Mouse (Mus musculus): ENCODE data around the gene Pafah1b3. TPM values are rescaled to one million over a fixed set of nuclear protein-coding genes. Genes with fewer than 3 reads are reported as not detected.

Pafah1b3 gene
- polyA plus RNA-seq, 1 experiment from 2014 or later = 590 TPM

Other genes starting within 250 kb of the Pafah1b3 start
- gene Grik5, start 225.6 kb downstream of the Pafah1b3 start, polyA plus RNA-seq (2014; fragmentation: Nextera tagmentation; extraction: Ambion mirVana) = 22.2 and 28.1 TPM in 2 replicates
- 24.6 and 27.3 TPM in 2 replicates for gene Zfp574, start 225.4 kb downstream of the Pafah1b3 start, polyA plus RNA-seq (2014; fragmentation: Nextera tagmentation; extraction: Ambion mirVana)
- gene Pou2f2, start 118.3 kb downstream of the Pafah1b3 start, polyA plus RNA-seq (2014; fragmentation: Nextera tagmentation; extraction: Ambion mirVana) = 27.5 and 33.6 TPM in 2 replicates
- gene Dedd2, start 77.4 kb downstream of the Pafah1b3 start, polyA plus RNA-seq (2014; fragmentation: Nextera tagmentation; extraction: Ambion mirVana) = 14.9 and 15.3 TPM in 2 replicates
- 1.7 and 2.8 TPM in 2 replicates for gene Zfp526, start 76.6 kb downstream of the Pafah1b3 start, polyA plus RNA-seq (2014; fragmentation: Nextera tagmentation; extraction: Ambion mirVana)
- 21.5 and 25.1 TPM in 2 replicates for gene Gsk3a, start 60.1 kb downstream of the Pafah1b3 start, polyA plus RNA-seq (2014; fragmentation: Nextera tagmentation; extraction: Ambion mirVana)
- gene Erf, start 47.2 kb downstream of the Pafah1b3 start, polyA plus RNA-seq (2014; fragmentation: Nextera tagmentation; extraction: Ambion mirVana) = 4.5 and 4.8 TPM in 2 replicates
- 43.3 and 46.6 TPM in 2 replicates for gene Cic, start 30.3 kb downstream of the Pafah1b3 start, polyA plus RNA-seq (2014; fragmentation: Nextera tagmentation; extraction: Ambion mirVana)
- gene Prr19, start 3.4 kb upstream of the Pafah1b3 start, polyA plus RNA-seq (2014; fragmentation: Nextera tagmentation; extraction: Ambion mirVana) = 2.7 and 4.3 TPM in 2 replicates
- 70.6 and 94.9 TPM in 2 replicates for gene Tmem145, start 8.1 kb upstream of the Pafah1b3 start, polyA plus RNA-seq (2014; fragmentation: Nextera tagmentation; extraction: Ambion mirVana)
- gene Megf8, start 19.2 kb upstream of the Pafah1b3 start, polyA plus RNA-seq (2014; fragmentation: Nextera tagmentation; extraction: Ambion mirVana) = 22.6 and 22.9 TPM in 2 replicates
- not detected in 2 replicates for gene Cnfn, start 71.7 kb upstream of the Pafah1b3 start, polyA plus RNA-seq (2014; fragmentation: Nextera tagmentation; extraction: Ambion mirVana)
- 3.5 and 6.5 TPM in 2 replicates for gene Lipe, start 100.7 kb upstream of the Pafah1b3 start, polyA plus RNA-seq (2014; fragmentation: Nextera tagmentation; extraction: Ambion mirVana)
- 0.49 and 0.66 TPM in 2 replicates for gene Cxcl17, start 114.9 kb upstream of the Pafah1b3 start, polyA plus RNA-seq (2014; fragmentation: Nextera tagmentation; extraction: Ambion mirVana)
- 1.1 and 1.2 TPM in 2 replicates for gene Ceacam1, start 179.6 kb upstream of the Pafah1b3 start, polyA plus RNA-seq (2014; fragmentation: Nextera tagmentation; extraction: Ambion mirVana)
- gene Ceacam2, start 241.9 kb upstream of the Pafah1b3 start, polyA plus RNA-seq (2014; fragmentation: Nextera tagmentation; extraction: Ambion mirVana) = 0.24 and 0.36 TPM in 2 replicates